Mouse (Mus musculus): ENCODE measurements around the gene Lyl1.

Gene Lyl1

DNA sequence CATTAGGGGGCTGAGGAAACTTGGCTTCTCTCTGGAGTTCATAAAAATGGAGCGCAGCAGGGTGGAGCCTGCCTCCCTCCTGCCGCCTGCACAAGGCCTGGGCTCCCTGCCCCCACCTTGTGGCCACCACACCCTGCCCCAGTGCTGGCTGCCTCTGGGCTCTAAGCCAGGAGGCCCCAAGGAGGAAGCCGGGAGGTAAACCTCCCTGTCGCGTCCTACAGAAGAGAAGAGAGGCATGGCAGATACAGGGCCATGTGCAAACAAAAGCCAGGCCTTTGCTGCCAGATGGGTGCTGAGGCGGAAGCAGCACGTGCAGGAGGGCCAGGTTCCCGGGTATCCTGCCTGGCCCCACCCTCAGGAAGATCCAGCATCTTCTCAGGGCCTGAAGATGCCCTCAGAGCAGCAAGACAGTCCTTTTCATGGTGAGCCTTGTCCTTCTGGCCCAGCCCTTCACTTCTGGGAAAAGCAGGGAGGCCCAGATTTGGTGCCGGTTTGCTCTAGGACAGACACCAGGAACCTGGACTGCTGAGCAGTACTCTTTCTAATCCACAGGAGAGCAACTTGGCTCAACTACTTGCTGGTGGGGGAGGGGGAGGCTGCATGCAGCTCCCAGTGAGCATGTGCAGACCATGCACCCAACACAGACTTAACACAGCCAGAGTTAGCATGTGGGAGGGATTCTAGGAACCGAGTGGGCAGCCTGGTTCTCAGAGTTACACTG, 21.8 kb downstream of the Lyl1 start, which contains the start of gene G430095P16Rik:
Gene G430095P16Rik (plus strand): TSS at position 158 of the 721 bp plus-strand sequence.
- in situ Hi-C loops (cut with MboI), result no loop called here

DNA sequence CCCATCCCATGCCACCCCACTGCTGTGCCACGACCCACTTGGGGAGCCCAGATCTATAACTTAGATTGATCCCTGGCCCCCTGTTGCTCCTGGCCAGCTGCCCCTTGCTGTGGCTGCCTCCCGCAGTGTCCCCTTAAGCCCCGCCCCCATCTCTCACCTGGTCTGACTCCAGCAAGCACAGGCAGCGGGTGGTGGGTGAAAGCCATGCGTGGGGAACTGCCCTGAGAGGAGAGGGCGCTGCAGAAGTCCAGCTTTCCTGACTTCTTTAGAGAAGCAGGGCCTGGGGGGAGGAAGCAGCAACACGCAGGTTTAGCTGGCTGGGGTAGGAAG, 22.3 kb downstream of the Lyl1 start:
- in situ Hi-C loops (cut with MboI), result no loop called here

DNA sequence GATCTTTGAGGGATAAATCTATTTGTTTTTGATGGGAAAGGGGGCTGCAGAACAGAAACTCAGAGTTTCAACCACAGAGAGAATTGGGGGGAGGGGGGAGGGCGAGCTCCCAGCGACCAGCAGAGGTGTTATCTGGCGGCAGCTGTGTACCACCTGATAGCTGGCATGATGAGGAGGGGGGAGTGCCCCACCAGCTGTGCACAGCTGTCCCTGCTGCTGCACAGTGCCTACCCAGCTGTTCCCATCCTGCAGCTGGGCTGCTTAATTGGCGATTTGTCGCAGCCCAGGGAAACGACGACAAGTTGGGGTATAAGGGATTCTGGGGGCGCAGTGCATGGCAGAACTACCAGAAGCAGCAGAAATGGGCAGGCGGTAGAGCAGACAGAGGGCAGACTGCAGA, 23.4 kb downstream of the Lyl1 start:
- in situ Hi-C loops (cut with MboI), result no loop called here

DNA sequence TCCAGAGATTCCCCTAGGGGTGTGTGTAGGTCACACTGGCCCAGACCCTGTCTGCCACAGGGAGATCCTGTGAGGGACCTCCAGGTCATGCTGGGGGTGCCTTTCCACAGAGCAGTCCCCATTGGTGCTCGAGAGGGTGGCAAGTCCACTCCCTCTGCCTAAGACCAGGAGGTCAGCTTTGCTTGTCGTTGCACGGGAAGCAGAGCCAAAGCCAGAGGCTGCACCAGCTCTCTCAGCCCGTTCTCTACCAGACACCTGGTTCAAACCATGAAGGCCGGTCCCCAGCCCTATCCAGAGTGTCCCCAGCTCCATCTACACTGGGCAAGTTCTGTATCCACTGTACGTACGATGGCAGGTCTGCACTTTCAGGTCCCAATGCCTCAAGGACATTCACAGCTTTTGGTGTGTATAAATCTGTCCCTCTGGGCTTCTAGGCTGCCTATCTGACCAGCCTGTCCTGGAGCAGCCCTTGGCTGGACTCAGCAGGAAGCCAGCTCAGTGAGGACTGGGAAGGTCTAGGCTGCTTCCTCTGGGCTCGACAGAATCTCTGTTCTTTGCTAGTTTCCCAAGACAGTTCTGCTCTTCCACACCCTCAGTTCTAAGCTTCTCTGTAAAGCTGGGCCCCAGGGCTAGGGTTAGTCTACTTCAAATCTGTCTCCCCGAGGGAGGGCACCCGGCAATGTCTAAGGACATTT, 24.1 kb downstream of the Lyl1 start:
- in situ Hi-C loops (cut with MboI), result no loop called here

DNA sequence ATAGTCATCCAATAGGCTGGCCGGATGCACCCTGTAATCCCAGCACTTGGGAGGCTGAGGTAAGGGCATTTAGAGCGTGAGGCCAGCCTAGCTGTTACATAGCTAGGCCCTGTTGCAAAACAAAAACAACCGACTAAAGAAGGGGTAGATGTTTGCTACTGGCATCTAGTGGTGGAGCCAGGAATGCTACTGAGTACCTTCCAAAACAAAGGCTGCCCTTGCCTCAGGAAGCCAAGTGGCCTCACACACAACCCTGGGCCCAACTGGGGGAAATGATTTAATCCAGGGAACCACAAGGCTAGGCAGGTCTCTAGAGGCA, 24.6 kb downstream of the Lyl1 start:
- in situ Hi-C loops (cut with MboI), result no loop called here

DNA sequence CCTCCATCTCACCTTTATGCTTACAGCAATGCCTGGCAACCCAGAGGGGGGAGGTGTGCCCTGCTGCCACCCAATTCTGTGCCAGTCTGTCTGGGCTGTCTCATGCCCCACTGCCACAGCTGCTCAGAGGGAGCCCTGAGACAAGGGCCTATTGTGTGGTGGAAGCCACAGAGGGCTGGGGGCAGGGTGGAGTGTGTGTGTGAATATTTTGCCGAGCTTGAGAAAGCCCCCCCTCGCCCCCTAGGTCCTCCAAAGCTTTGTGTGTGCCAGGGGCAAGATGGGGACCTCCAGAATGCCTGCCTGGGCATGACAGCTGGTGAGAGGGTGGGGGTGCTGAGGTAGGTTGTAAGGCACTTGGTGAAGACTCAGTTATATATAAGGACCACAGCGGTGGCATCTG, 27.2 kb downstream of the Lyl1 start:
- in situ Hi-C loops (cut with MboI), result no loop called here

DNA sequence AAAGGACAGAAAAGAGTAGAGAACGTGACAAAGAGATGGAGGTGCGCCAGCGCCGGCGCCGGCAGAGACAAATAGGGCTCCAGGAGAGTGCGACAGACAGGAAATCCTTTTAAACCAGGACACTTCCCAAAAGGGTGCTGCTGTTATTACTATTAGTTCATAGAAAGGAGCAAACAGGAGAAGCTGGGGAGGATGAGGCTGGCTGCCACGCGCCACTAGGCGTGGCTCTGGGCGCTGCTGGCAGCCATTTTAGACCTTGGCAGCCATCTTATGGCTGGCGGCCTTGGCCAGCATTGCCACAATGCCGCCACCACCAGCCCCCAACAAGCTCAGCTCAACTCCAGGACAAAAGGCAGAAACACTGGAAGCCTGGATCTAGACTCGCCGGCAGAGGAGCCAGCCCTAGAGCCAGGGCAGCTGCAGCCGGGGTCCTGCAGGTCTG, 28.7 kb downstream of the Lyl1 start:
- in situ Hi-C loops (cut with MboI), result no loop called here

DNA sequence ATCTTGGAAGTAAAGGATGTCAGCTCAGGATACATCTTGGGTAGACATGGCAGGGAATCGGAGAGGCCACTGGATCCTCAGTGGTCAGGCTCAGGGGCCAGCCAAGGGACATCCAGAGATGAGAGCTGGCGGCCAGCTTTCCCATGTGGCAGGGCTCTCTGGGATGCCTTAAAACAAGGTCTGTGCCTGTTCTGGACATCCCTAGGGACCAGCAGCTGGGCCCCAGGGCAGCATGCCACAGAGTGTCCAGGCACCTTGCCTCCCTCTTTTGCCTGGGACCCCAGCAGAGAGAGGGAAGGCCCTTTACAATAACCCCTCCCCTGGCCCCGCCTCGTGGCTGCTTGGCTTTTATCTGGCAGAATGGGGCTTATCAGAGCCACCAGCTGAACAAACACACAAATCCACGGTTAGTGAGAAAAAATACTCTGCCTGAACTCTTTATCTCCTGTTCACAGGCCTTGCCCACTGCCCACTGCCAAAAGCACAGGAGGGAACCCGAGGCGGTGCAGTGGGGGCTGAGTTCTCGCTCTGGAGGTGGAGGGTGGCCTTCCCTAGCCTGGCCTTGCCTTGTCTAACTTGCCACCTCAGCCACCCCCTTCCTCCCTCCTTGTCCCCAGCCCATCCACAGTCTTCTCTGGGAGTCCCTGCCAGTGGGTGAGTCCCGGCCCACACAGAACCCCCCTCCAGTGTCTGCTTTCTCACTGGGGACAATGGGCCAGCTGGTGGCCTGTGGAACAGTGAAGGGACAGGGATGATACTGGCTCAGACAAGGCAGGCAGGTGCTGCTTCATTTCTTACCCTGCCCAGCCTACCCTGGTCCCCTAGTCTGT, 29.5 kb downstream of the Lyl1 start:
- in situ Hi-C loops (cut with MboI), result no loop called here

DNA sequence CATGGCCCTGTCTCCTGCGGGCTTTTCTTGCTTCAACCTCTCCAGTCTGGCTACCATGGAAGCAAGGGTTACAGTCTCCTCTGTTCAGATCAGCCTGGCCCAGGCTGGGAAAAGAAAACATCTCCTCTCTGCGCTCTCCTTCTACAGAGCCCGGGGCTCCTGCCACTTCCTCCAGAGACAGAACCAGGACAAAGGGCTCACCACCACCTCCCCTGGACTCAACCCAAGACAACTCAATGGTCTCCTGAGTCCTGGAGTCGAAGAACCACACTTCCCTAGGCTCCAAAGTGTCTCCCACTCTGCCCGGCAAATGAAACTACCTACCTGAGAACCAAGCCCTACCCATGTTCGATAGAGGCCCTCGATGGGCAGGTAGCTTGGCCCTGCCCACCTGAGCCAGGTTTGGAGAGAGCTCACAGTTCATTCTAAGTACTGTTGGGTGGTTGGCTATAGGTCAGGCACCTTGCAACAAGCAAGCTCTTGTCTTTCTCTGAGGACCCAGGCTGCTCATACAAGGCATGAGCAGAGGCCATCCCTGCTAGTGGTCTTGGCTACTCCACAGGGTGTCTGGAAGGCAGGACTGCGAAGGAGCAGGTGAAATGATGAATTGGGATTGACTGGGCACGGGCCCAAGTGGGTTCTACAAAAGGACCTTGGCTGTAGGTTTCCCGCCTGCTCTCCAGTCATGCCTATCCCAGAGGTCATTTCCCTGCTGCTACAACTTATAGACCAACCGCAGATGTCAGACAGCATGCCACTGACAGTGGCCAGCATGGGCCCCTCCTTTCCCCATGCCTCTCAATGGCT, 30.3 kb downstream of the Lyl1 start:
- in situ Hi-C loops (cut with MboI), result no loop called here

DNA sequence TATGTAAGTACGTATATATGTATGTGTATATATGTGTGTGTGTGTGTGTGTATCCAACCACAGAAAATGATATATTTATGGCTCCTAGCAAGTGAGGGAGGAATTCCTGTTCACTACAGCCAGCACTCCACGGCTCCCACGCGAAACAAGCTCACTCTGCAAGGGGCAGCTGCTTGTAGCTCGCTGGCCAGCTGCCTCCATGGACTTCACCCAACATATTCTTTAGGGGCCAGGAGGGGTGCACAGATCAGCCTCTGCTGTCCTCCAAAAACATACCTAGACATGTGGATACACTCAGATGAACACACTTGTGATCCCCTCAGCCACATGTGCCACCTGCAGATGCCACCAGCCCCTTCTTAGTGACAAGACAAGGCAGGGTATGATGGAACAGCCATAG, 31.3 kb downstream of the Lyl1 start:
- in situ Hi-C loops (cut with MboI), result no loop called here

DNA sequence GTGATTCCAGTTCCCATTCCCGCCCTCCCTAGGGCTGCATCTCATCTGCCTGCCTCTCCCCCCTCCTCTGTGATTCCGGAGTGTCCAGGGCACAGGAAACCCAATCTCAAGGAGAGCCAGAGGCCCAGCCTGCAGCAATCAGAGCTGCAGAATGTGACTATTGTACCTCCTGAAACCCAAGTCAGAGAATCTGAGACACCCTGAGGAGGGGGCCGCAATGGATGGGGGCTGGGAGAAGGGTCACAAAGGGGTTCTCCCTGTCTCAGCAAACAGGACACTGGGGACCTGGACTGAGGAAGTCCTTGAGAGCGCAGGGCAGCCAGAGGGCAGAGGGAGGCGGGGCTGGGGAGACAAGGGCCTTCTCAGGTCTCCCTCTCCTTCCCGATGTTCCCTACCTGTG, 31.7 kb downstream of the Lyl1 start:
- in situ Hi-C loops (cut with MboI), result no loop called here

DNA sequence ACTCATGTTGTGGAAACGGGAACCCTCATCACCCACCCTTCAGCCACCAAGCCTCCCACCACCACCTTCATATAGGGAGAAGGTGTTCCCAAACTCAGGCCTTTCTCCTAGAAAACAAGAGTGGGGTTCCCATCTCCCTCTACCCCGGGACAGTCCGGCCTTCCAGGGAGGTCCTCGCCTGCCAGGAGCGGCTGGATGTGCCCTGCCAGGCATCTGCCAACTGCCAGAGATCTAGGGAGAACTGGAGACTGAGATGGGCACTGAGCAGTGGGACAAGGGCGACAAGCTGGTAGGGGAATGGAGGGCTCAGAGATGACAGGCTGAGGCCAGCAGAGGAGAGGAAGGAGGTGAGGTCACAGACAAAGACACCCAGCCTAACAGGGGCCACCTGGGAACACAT, 32.7 kb downstream of the Lyl1 start:
- in situ Hi-C loops (cut with MboI), result no loop called here

DNA sequence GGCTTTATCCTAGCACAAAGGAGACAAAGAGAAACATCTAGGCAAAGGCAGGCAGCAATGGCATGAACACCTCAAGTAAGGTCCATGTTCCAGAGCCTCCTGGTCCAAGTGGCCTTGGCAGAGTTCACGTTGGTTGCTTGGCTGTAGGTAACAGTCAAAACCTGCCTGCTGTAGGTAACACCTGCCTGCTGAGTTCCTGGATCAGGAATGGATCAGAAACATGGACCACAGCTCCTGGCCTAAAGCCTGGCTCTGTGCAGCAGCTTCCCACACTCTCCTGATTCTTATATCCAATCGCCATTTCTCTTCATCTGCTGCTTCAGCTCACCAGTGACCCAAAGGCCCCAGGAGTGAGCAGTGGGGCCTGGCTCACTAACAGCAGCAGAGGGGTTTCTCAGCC, 33.4 kb downstream of the Lyl1 start:
- in situ Hi-C loops (cut with MboI), result no loop called here

DNA sequence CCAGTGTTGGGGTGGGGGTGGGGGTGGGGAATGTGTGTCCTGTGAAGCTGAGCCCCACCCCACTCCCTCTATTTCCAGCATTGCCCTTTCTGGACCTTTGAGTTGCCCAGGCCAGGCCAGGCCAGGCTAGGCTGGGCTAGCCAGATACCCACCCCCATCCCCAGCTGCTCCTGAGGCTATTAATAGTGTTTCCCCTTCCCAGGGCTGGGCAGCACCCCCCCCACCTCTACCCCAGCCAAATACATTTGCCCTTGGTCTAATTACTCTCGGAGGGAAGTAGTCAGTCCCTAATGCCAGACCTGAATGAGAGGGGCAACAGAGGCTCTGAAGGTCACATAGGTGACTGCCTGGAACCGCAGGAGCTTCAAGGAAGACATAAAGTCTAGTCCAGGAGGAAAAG, 34.3 kb downstream of the Lyl1 start:
- in situ Hi-C loops (cut with MboI), result no loop called here

DNA sequence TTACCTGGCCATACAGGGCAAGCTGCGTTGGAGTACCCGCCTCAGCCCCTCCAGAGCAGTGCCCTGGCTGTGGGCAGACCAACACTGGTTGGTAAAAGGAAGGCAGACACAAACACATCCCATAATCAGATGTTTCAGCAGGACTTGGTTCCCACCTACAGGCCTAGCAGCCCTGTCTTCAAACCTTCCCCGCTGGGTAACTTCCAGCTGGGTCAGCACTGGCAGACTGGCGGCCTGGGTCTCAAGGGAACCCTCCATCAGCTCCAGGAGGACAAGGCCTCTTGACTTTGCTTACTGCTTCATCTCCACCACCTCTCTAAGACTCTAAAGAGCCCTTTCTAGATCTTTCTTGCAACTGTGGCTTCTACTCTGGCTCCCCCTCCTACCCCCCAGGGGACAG, 35.3 kb downstream of the Lyl1 start:
- in situ Hi-C loops (cut with MboI), result no loop called here

DNA sequence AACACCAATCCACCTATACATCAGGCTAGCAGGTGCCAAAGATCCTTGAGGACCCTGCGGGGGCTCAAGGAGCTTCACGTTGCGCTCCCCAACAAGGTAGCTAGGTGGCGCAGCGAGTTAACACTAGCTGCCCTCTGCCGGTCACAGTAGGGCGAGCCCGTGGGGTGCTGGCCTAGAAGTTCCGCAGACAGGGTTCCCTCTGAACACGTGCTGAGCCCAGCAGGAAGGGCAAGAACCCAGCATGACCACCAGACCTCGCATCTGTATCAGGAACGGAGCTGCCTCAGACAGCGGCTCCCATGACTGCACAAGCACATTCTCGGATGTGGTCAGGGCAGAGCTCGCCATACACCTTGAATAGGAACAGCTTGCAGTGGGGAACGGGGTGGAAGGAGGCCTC, 36.4 kb downstream of the Lyl1 start:
- in situ Hi-C loops (cut with MboI), result no loop called here

DNA sequence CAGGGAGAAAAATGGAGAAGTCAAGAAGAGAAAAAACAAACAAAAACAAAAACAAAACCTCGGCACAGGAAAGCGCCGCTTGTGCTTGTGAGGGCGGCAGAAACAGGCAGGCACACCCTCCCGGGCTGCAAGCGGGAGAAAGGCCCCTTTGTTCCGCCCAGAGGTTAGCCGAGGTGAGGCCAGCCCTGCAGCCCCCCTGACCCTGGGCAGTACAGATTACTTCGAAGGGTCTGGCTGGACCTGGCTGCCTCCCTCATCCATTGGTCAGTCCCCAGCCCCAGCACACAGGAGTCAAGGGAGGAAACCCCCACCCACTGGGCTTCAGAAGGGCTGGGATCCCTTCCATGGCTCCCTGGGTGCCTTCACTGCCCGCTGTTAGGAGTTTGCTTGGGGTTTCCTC, 37.0 kb downstream of the Lyl1 start:
- in situ Hi-C loops (cut with MboI), result no loop called here

DNA sequence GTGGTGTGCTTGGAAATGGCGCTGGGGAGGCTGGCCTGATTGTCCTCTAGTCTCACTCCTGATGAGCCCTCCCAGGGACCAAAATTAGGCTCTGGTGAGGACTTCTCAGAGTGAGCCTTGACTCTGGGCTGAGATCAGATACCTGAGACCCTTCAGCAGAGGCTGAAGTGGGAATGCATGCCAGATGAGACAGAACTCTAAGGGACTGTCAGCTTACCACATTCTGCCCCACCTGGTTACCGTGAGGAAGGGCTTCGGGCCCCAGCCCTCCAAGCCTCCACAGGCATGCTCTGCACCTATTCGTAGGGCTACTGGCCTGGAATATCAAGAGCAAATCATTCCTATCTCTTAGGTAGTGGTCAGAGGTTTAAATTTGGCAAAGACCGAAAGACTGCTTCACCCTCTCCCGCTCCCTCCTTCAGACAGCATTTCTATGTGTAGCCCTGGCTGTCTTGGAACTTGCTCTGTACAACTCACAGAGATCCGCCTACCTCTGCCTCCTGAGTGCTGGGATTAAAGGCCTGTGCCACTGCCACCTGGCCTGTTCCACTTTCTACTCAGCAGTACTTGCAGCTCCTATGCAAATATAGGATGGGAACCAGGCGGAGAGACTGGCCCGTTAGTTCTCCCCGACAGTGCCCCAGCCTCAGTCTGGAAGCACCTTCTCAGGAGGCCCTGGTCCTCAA, 37.6 kb downstream of the Lyl1 start:
- in situ Hi-C loops (cut with MboI), result no loop called here

DNA sequence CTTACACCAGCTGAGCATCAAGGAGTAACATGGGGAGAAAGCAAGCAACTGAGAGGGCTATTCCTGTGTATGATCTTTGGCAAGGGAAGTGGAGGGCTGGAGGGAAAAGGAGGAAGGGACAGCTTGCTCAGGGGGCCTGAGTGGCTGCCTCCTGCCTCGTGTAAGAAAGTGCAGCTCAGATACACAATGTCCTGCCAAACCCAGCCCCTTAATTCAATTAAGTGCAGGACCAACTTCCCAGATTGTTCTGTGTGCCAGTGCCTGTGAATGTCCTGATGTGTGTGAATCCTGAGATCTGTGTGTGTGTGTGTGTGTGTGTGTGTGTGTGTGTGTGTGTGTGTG, 38.1 kb downstream of the Lyl1 start:
- in situ Hi-C loops (cut with MboI), result no loop called here

DNA sequence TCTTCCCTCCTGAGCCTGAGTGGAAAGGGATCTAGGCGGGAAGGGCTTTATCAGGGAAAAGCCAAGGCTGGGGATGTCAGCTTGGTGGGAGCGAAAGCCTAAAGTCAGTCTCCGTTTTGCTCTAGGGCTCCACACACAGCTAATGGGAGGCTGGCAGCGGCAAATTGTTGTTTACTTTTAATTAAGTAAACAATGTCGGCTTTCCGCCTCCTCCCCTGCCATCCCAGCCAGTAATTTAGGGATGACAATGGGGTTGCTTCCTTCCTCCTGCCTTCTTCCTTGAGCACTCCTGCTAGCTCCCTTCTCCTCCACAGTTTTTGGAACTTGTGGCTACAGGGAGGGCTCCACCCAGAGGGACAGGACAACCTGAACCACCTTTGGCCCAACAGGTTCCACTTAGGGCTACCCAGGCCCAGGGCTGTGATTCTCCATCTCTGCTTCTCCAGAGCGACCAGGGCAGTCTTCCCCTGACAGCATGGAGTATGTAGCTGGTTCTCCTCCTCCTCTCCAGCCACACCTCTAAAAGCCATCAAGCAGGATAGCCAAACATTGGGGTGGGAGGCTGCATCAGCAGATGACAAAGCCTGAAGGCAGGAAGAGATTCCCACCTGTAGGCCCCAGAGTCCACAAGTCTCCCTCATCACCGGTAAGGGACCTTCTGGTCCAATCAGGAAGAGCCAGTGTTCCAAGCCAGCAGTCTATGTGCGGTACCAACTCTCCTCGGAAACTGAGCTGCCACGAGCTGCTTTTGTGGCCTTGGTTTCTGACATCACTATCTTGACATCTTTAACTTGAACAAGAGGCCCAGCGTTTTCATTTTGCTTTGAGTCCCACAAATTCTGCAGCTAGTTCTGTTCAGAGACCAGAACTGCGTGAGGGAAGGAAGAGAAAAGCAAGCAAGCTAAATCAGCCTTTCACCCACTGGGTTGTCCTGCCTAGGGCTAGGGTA, 39.9 kb downstream of the Lyl1 start:
- in situ Hi-C loops (cut with MboI), result no loop called here

All from mature B cell (primary cell).